Mouse (Mus musculus): Measurements from ENCODE around the gene Mllt10. TPM values are rescaled to one million over a fixed set of nuclear protein-coding genes. Genes with fewer than 3 reads are reported as not detected.
A peak's percentile ranks its signal among the peaks of the same experiment; 100 is the strongest.

Gene Mllt10
- polyA plus RNA-seq, 1 experiment from 2014 or later, result 20.7 TPM

DNA sequence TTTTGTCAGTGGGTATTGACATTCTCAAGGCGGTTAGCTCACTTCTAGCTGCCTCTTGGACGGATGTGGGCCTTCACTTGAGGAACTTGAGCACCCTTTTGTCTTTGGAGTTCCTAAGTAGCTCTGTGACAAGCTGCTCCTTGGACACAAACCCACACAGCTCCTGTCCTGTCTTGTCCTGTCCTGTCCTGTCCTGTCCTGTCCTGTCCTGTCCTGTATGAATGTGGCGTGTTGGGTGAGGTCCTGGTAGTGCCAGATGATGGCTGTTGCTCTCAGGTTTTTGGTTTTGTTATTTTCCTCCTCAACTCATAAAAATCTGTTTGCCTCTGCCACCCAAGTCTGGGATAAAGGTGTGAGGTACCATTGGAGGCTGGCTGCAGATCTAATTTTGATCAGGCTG is 61.4 kb downstream of the Mllt10 start:
- H3K36me3 ChIP-seq (replicated peaks; ENCODE audit: insufficient read depth, low read length), result peaks cover 27% of the 10 kb centered on the region
- 77% methylated on average over 3 of the region's 3 CpGs for WGBS (ENCODE audit: insufficient replicate concordance)
- no peak overlapping the region for H3K4me2 ChIP-seq (ENCODE audit: low read depth, low read length)
- no peak for DNase-seq
- H3K4me3 ChIP-seq (ENCODE audit: low read depth, low read length), result no peak overlapping the region
- no peak for ATAC-seq
- no peak overlapping the region for H3K9ac ChIP-seq (replicated peaks)
- no peaks in the 10 kb centered on the region for H3K9me3 ChIP-seq (ENCODE audit: low read length)
- H3K27me3 ChIP-seq (ENCODE audit: insufficient read depth, low read length), result no peaks in the 10 kb centered on the region
- TF ChIP-seq CTCF (IDR thresholded peaks at IDR 0.05; ENCODE audit: low read depth) (no peak), EP300 (IDR thresholded peaks at IDR 0.05; ENCODE audit: low read depth) (no peak)
- H3K27ac ChIP-seq (ENCODE audit: low read depth), result no peak overlapping the region
- no peaks in the 10 kb centered on the region for H3K4me1 ChIP-seq (ENCODE audit: insufficient read depth)

DNA sequence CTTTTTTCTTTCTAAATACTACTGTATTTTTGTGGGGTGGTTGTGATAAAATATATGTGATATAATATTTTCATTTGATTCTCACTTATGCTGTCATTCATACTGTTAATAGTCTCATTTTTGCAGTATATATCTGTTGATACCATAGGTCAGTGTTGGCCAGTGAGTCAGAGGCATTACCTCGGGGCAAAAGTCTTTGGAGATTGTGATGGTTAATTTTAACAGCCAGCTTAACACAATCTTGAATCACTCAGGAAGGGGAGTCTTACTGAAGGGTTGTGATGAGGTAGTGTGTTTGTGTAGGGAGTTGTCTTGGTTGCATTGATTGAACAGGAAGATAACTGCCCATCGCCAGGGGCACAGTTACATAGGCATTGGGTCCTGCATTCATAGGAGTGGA is 83.1 kb downstream of the Mllt10 start:
- Histone ChIP-seq H3K4me1 (ENCODE audit: insufficient read depth) (no peaks in the 10 kb centered on the region), H3K4me3 (ENCODE audit: low read depth, low read length) (no peak overlapping the region), H3K4me2 (ENCODE audit: low read depth, low read length) (no peak overlapping the region), H3K27ac (ENCODE audit: low read depth) (no peak overlapping the region), H3K9me3 (ENCODE audit: low read length) (no peaks in the 10 kb centered on the region), H3K27me3 (ENCODE audit: insufficient read depth, low read length) (no peaks in the 10 kb centered on the region), H3K9ac (replicated peaks) (no peak overlapping the region), H3K36me3 (replicated peaks; ENCODE audit: insufficient read depth, low read length) (peaks cover 4% of the 10 kb centered on the region; the same call in 1 of the 2 replicates)
- ATAC-seq (no peak), DNase-seq (no peak)
- TF ChIP-seq EP300 (IDR thresholded peaks at IDR 0.05; ENCODE audit: low read depth), result no peak
- no peak for TF ChIP-seq CTCF (IDR thresholded peaks at IDR 0.05; ENCODE audit: low read depth)
- 75% methylated on average over 2 of the region's 2 CpGs for WGBS (ENCODE audit: insufficient replicate concordance)

DNA sequence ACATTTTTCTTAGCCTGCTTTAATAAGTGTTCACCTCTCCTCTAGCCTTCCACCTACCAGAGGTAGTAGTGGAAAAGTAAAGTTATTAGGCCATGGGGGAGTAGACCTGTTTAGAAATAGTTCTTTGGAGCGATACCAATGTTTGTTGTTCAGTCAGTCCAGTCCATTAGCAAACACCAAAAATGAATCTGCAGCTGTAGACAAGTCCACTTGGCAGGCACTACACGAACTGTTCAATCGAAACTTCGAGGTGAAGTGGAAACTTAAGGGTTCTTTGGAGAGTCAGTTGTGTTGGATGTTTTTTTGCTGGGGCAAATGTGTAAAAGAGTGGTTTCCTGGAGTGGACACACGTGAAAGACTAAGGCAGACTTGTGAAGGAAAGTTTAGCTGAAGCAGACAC is 84.6 kb downstream of the Mllt10 start:
- Histone ChIP-seq H3K36me3 (replicated peaks; ENCODE audit: insufficient read depth, low read length) (peaks cover 4% of the 10 kb centered on the region; the same call in 1 of the 2 replicates), H3K4me3 (ENCODE audit: low read depth, low read length) (no peak overlapping the region), H3K27ac (ENCODE audit: low read depth) (peak overlapping the region; percentile 56), H3K4me2 (ENCODE audit: low read depth, low read length) (no peak overlapping the region), H3K9me3 (ENCODE audit: low read length) (no peaks in the 10 kb centered on the region), H3K27me3 (ENCODE audit: insufficient read depth, low read length) (no peaks in the 10 kb centered on the region), H3K4me1 (ENCODE audit: insufficient read depth) (no peaks in the 10 kb centered on the region), H3K9ac (replicated peaks) (no peak overlapping the region)
- no peak for TF ChIP-seq CTCF (IDR thresholded peaks at IDR 0.05; ENCODE audit: low read depth)
- TF ChIP-seq EP300 (IDR thresholded peaks at IDR 0.05; ENCODE audit: low read depth), result 0 out of 2 replicates have a peak, but pooled peaks have one; percentile 37
- WGBS (ENCODE audit: insufficient replicate concordance), result 76% methylated on average over 5 of the region's 5 CpGs
- peak; percentile 96 for ATAC-seq
- DNase-seq, result no peak

DNA sequence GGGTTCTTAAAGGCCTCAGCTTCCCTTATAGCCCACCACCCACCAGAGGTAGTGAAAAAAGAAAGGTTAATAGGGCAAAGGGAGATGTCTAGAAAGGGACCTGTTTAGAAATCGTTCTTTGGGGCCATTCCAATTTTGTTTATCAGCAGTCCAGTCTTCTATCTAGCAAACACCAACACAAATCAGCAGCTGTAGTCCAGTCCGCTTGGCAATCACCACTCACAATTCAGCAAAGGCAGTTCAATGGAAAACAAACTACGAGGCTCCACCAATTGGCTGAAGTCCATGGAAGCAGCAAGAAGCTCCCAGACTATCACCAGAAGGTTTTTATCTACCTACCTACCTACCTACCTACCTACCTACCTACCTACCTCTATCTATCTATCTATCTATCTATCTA is 101.1 kb downstream of the Mllt10 start:
- ATAC-seq (no peak), DNase-seq (no peak)
- Histone ChIP-seq H3K27me3 (ENCODE audit: insufficient read depth, low read length) (no peaks in the 10 kb centered on the region), H3K9ac (replicated peaks) (no peak overlapping the region), H3K36me3 (replicated peaks; ENCODE audit: insufficient read depth, low read length) (peaks cover 29% of the 10 kb centered on the region), H3K4me3 (ENCODE audit: low read depth, low read length) (no peak overlapping the region), H3K27ac (ENCODE audit: low read depth) (no peak overlapping the region), H3K4me2 (ENCODE audit: low read depth, low read length) (no peak overlapping the region), H3K4me1 (ENCODE audit: insufficient read depth) (no peaks in the 10 kb centered on the region), H3K9me3 (ENCODE audit: low read length) (no peaks in the 10 kb centered on the region)
- no peak for TF ChIP-seq EP300 (IDR thresholded peaks at IDR 0.05; ENCODE audit: low read depth)
- no peak for TF ChIP-seq CTCF (IDR thresholded peaks at IDR 0.05; ENCODE audit: low read depth)
- 81% methylated on average over 3 of the region's 3 CpGs for WGBS (ENCODE audit: insufficient replicate concordance)

DNA sequence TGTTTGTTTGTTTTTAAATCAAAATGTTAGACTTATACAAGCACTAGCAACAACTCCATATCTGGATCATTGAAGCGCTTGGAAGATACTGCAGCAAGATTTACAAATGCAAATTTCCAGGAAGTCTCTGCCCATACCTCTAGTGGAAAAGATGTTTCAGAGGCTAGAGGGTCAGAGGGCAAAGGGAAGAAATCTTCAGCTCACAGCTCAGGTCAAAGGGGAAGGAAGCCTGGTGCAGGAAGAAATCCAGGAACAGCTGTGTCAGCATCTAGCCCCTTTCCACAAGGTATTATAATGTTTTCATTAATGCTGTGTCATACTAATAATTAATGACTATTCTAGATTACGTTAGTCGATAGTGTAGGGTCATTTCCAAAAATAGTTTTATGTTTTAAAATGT is 104.4 kb downstream of the Mllt10 start:
- H3K36me3 ChIP-seq (replicated peaks; ENCODE audit: insufficient read depth, low read length), result peaks cover 28% of the 10 kb centered on the region
- H3K27ac ChIP-seq (ENCODE audit: low read depth), result no peak overlapping the region
- TF ChIP-seq CTCF (IDR thresholded peaks at IDR 0.05; ENCODE audit: low read depth) (no peak), EP300 (IDR thresholded peaks at IDR 0.05; ENCODE audit: low read depth) (no peak)
- no peaks in the 10 kb centered on the region for H3K4me1 ChIP-seq (ENCODE audit: insufficient read depth)
- no peak overlapping the region for H3K9ac ChIP-seq (replicated peaks)
- 84% methylated on average over 3 of the region's 3 CpGs for WGBS (ENCODE audit: insufficient replicate concordance)
- no peak for ATAC-seq
- H3K4me2 ChIP-seq (ENCODE audit: low read depth, low read length), result no peak overlapping the region
- no peak for DNase-seq
- no peaks in the 10 kb centered on the region for H3K9me3 ChIP-seq (ENCODE audit: low read length)
- H3K4me3 ChIP-seq (ENCODE audit: low read depth, low read length), result no peak overlapping the region
- no peaks in the 10 kb centered on the region for H3K27me3 ChIP-seq (ENCODE audit: insufficient read depth, low read length)

DNA sequence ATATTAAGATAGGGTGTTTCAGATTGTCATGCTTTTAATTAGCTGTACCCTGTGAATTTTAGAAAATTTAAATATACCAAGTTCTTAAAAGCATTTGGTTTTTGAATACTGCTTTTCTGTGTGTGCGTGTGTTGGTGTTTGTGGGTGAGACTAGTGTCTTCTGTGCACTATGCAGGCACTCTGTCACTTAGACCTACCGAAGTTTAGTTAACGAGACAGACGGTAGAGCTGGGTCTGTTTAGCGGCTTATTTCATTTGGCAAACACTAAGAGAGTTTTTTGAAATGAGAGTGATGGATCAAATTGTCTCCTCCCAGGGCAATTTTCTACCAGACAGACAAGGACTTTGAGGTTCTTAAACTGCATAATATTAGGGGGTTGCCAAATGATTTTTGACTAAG is 106.0 kb downstream of the Mllt10 start:
- no peak for TF ChIP-seq EP300 (IDR thresholded peaks at IDR 0.05; ENCODE audit: low read depth)
- no peak for TF ChIP-seq CTCF (IDR thresholded peaks at IDR 0.05; ENCODE audit: low read depth)
- no peak overlapping the region for H3K27ac ChIP-seq (ENCODE audit: low read depth)
- H3K4me1 ChIP-seq (ENCODE audit: insufficient read depth), result no peaks in the 10 kb centered on the region
- H3K36me3 ChIP-seq (replicated peaks; ENCODE audit: insufficient read depth, low read length), result peaks cover 25% of the 10 kb centered on the region
- H3K9ac ChIP-seq (replicated peaks), result no peak overlapping the region
- no peaks in the 10 kb centered on the region for H3K9me3 ChIP-seq (ENCODE audit: low read length)
- 91% methylated on average over 5 of the region's 5 CpGs for WGBS (ENCODE audit: insufficient replicate concordance)
- no peaks in the 10 kb centered on the region for H3K27me3 ChIP-seq (ENCODE audit: insufficient read depth, low read length)
- no peak for DNase-seq
- no peak overlapping the region for H3K4me3 ChIP-seq (ENCODE audit: low read depth, low read length)
- H3K4me2 ChIP-seq (ENCODE audit: low read depth, low read length), result no peak overlapping the region
- ATAC-seq, result no peak

DNA sequence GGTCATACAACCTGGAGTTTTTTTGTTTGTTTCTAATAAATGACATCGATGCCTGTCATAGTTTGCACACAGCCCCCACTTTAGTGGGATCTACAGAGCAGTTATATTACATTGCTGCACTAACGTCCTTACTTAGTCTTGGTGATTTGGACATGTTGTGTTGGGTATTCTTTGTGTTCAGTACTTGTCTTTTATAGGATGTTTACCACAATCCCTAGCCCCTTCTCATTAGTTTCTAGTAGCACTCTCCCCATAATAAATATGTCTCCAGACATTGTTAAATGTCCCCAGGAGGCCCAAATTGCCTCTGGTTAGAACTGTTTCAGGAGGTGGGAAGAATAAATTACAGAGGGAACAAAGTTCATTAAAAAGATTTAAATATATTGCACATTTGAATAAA is 110.5 kb downstream of the Mllt10 start:
- H3K36me3 ChIP-seq (replicated peaks; ENCODE audit: insufficient read depth, low read length), result peaks cover 25% of the 10 kb centered on the region
- H3K27ac ChIP-seq (ENCODE audit: low read depth), result no peak overlapping the region
- no peaks in the 10 kb centered on the region for H3K27me3 ChIP-seq (ENCODE audit: insufficient read depth, low read length)
- WGBS (ENCODE audit: insufficient replicate concordance), result 85% methylated on average over 2 of the region's 2 CpGs
- no peaks in the 10 kb centered on the region for H3K4me1 ChIP-seq (ENCODE audit: insufficient read depth)
- no peaks in the 10 kb centered on the region for H3K9me3 ChIP-seq (ENCODE audit: low read length)
- TF ChIP-seq CTCF (IDR thresholded peaks at IDR 0.05; ENCODE audit: low read depth), result no peak
- no peak for TF ChIP-seq EP300 (IDR thresholded peaks at IDR 0.05; ENCODE audit: low read depth)
- no peak overlapping the region for H3K9ac ChIP-seq (replicated peaks)
- H3K4me2 ChIP-seq (ENCODE audit: low read depth, low read length), result no peak overlapping the region
- DNase-seq, result no peak
- H3K4me3 ChIP-seq (ENCODE audit: low read depth, low read length), result no peak overlapping the region
- no peak for ATAC-seq

Measured in liver, postnatal 0 days (tissue).